Mouse (Mus musculus) thymus, adult 2 months (tissue): ENCODE results near the gene Arih2. TPM values are rescaled to one million over a fixed set of nuclear protein-coding genes. Genes with fewer than 3 reads are reported as not detected.

Experiments
- DNase-seq: peaks from one replicate; pipeline ENCODE4 v3.0.0; 2021
- H3K27ac ChIP-seq: fragments of 200-500 bp; 2 replicates; pipeline ENCODE4 v1.5.1; 2012; ENCODE audit warnings: low read length, control low read depth; ENCODE audit not compliant: control insufficient read depth, insufficient read depth
- H3K27me3 ChIP-seq: fragments of 200-500 bp; 2 replicates; pipeline ENCODE4 v1.6.1; 2012; ENCODE audit warnings: mild to moderate bottlenecking, low read length, moderate library complexity, mixed read lengths; ENCODE audit not compliant: control insufficient read depth, insufficient read depth
- H3K36me3 ChIP-seq: fragments of 200-500 bp; 2 replicates; pipeline ENCODE4 v1.6.1; 2012; ENCODE audit warnings: mild to moderate bottlenecking, low read length, moderate library complexity; ENCODE audit not compliant: control insufficient read depth, insufficient read depth
- H3K4me1 ChIP-seq: fragments of 200-500 bp; replicated peaks from 2 replicates; pipeline ENCODE4 v1.6.1; 2012; ENCODE audit warnings: low read length; ENCODE audit not compliant: control insufficient read depth, insufficient read depth
- H3K4me3 ChIP-seq: fragments of 200-500 bp; 2 replicates; pipeline ENCODE4 v1.5.1; 2012; ENCODE audit warnings: mild to moderate bottlenecking, low read length, control low read depth, moderate library complexity; ENCODE audit not compliant: control insufficient read depth, insufficient read depth
- CTCF ChIP-seq: fragments of 200-500 bp; IDR thresholded peaks from 2 replicates; pipeline ENCODE4 v1.5.1; 2012; ENCODE audit warnings: mild to moderate bottlenecking, control low read depth, low read length, moderate library complexity, borderline replicate concordance; ENCODE audit not compliant: control insufficient read depth, poor library complexity, insufficient read depth; ENCODE audit errors: extremely low read depth
- POLR2A ChIP-seq: fragments of 200-500 bp; IDR thresholded peaks from 2 replicates; pipeline ENCODE4 v1.6.1; 2012; ENCODE audit warnings: mild to moderate bottlenecking, low read length, control low read depth, moderate library complexity; ENCODE audit not compliant: control insufficient read depth, poor library complexity, insufficient read depth; ENCODE audit errors: extremely low read depth
- WGBS: fragments of 180-500 bp; shearing (Covaris S2); methylation state at CpG from one replicate; pipeline ENCODE4 v1.1.7; 2018; 5-methylcytosine and 5-hydroxymethylcytosine counted together
- polyA plus RNA-seq: library from polyadenylated mRNA; depleted of rRNA; stranded (reverse); fragments of >200 nt; gene quantifications from 2 replicates; pipeline ENCODE4 v1.2.3, GENCODE M21; 2012

Arih2 gene
- polyA plus RNA-seq, 1 experiment = 63.0 TPM

- H3K36me3 ChIP-seq = peaks cover 12% of the 10 kb centered on the region
- TF ChIP-seq CTCF = no peak
- TF ChIP-seq POLR2A = no peak
- no peak overlapping the region for H3K27ac ChIP-seq
- H3K27me3 ChIP-seq = no peaks in the 10 kb centered on the region
- no peak overlapping the region for H3K4me3 ChIP-seq
- H3K4me1 ChIP-seq = peaks cover 22% of the 10 kb centered on the region
- no peak for DNase-seq
- WGBS = 94% methylated on average over 37 of the region's 37 CpGs
Observed at GRCm38 (mm10) chr9:108575321-108576297, 73.6 kb downstream of the Arih2 start.

DNA sequence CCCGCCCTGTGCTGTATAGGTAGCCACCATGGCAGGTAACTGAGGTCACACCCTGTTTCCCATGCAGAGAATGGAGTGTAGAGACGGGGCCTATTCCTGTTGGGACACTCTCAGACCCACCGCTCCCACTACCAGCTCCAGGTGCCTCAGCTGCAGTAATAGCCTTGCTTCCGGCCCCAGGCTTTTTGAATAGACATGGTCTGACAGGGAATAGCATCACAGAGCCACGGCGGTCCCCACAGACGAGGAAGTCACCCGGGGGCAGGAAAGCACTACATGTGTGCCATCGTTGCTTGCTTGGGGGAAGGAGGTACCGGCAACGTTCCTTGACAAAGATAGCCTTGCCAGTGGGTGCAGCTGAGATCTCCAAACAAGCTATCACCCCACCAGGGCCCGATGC lies 74.3 kb downstream of the Arih2 start:
- Histone ChIP-seq H3K4me3 (no peak overlapping the region), H3K4me1 (peaks cover 25% of the 10 kb centered on the region), H3K27me3 (no peaks in the 10 kb centered on the region), H3K27ac (no peak overlapping the region), H3K36me3 (peaks cover 12% of the 10 kb centered on the region)
- WGBS = 83% methylated on average over 12 of the region's 12 CpGs
- no peak for TF ChIP-seq POLR2A
- no peak for TF ChIP-seq CTCF
- no peak for DNase-seq

DNA sequence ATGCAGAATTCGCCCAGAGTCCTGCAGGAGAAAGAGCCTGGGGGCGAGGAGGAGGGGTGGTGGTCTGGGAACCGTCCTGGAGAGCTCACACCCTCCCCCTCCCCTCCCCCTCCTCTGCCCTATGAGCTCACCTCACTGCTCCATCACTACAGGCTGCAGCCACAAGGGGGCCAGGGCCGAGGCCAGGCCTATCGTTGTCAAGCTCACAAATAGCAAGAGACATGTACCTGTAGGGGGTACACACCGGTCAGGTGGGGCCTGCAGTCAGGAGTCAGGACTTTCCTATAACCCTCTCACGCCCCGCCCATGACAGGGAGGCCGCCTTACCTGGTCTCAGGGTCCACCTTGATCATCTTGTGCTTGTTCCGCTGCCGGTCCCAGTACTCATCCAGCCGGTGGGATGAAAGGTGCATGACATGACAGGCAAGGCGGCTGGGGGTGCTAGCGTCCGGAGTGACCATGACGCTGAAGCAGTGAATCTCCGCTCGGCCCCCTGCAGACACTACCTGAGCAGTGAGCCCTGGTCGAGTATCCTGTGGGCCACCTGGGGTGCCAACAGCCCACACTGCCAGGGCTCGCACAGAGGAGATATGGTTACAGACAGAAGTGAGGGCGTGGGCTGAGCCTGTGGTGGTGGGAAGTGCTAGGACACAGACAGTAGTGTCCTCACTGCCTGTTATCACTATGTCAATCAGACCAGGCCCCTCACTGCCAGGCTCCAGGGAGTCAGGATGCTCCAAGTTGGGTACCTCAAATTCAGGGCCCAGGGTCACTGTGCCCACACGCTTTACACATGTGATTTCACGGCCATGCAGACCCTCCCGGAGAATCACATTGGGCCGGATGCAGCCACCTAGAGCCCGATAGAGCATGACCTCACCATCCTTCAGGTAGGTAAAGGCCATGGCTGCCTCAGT lies 75.2 kb downstream of the Arih2 start:
- H3K4me3 ChIP-seq = no peak overlapping the region
- 84% methylated on average over 26 of the region's 26 CpGs for WGBS
- TF ChIP-seq POLR2A (no peak), CTCF (peak; percentile 72)
- H3K27ac ChIP-seq = no peak overlapping the region
- no peaks in the 10 kb centered on the region for H3K27me3 ChIP-seq
- DNase-seq = peak; percentile 72
- H3K36me3 ChIP-seq = peaks cover 12% of the 10 kb centered on the region
- H3K4me1 ChIP-seq = peaks cover 19% of the 10 kb centered on the region

- Histone ChIP-seq H3K4me1 (peaks cover 21% of the 10 kb centered on the region), H3K4me3 (no peak overlapping the region), H3K36me3 (peaks cover 12% of the 10 kb centered on the region), H3K27me3 (no peaks in the 10 kb centered on the region), H3K27ac (no peak overlapping the region)
- 87% methylated on average over 10 of the region's 10 CpGs for WGBS
- no peak for DNase-seq
- TF ChIP-seq CTCF = no peak
- TF ChIP-seq POLR2A = no peak
Observed at GRCm38 (mm10) chr9:108572321-108572720, 76.9 kb downstream of the Arih2 start.

GRCm38 (mm10) chr9:108571401-108571973 lies 77.7 kb downstream of the Arih2 start:
- Histone ChIP-seq H3K4me3 (no peak overlapping the region), H3K27ac (no peak overlapping the region), H3K4me1 (peaks cover 18% of the 10 kb centered on the region), H3K27me3 (no peaks in the 10 kb centered on the region), H3K36me3 (peaks cover 12% of the 10 kb centered on the region)
- WGBS = 96% methylated on average over 16 of the region's 16 CpGs
- no peak for DNase-seq
- TF ChIP-seq POLR2A = no peak
- no peak for TF ChIP-seq CTCF

GRCm38 (mm10) chr9:108570207-108570896 lies 78.8 kb downstream of the Arih2 start:
- H3K27ac ChIP-seq = peak overlapping the region; percentile 14; the same call in 1 of the 2 replicates
- peaks cover 23% of the 10 kb centered on the region for H3K4me1 ChIP-seq

More at GRCm38 (mm10) chr9:108570207-108570896, 78.8 kb downstream of the Arih2 start:
- peaks cover 12% of the 10 kb centered on the region for H3K36me3 ChIP-seq
- DNase-seq = peak; percentile 90
- WGBS = 1% methylated on average over 40 of the region's 40 CpGs
- TF ChIP-seq POLR2A (no peak), CTCF (peak; percentile 66; the same call in 1 of the 2 replicates)
- H3K4me3 ChIP-seq = peak overlapping the region; percentile 64
- no peaks in the 10 kb centered on the region for H3K27me3 ChIP-seq
